Mouse (Mus musculus): Measurements from ENCODE around the gene Igsf21. TPM values are rescaled to one million over a fixed set of nuclear protein-coding genes. Genes with fewer than 3 reads are reported as not detected.

Igsf21 gene
- polyA plus RNA-seq, 1 experiment from 2014 or later, result 0.19 TPM

- 76% methylated on average over 8 of the region's 8 CpGs for WGBS
- no peak overlapping the region for H3K4me3 ChIP-seq (ENCODE audit: control insufficient read depth in 1 of 2, insufficient read depth in 1 of 2, low read depth in 1 of 2, low read length in 2 of 2)
- no peaks in the 10 kb centered on the region for H3K4me1 ChIP-seq (ENCODE audit: control insufficient read depth in 2 of 2, insufficient read depth in 2 of 2, low read length in 2 of 2)
- H3K9me3 ChIP-seq (ENCODE audit: control insufficient read depth, low read length), result no peaks in the 10 kb centered on the region
- H3K4me2 ChIP-seq (ENCODE audit: low read length), result no peak overlapping the region
- H3K27ac ChIP-seq (replicated peaks in 1 of 2; ENCODE audit: control insufficient read depth in 1 of 2, insufficient read depth in 1 of 2, low read depth in 2 of 2, low read length in 2 of 2), result no peak overlapping the region
- 0 out of 2 replicates have a peak, but pooled peaks cover 1% of the 10 kb centered on the region for H3K27me3 ChIP-seq (ENCODE audit: control insufficient read depth, insufficient read depth, low read length)
- no peak overlapping the region for H3K9ac ChIP-seq (ENCODE audit: low read length)
- no peak for ATAC-seq (ENCODE audit: insufficient number of reproducible peaks, insufficient read depth, low FRiP score, low read depth)
- no peaks in the 10 kb centered on the region for H3K36me3 ChIP-seq (ENCODE audit: control insufficient read depth, insufficient read depth, low read length)
These were observed 169.0 kb downstream of the Igsf21 start for GRCm38 (mm10) chr4:140077615-140078014.

GRCm38 (mm10) chr4:140076852-140077563, 169.6 kb downstream of the Igsf21 start:
- no peaks in the 10 kb centered on the region for H3K4me1 ChIP-seq (ENCODE audit: control insufficient read depth in 2 of 2, insufficient read depth in 2 of 2, low read length in 2 of 2)
- H3K27ac ChIP-seq (replicated peaks in 1 of 2; ENCODE audit: control insufficient read depth in 1 of 2, insufficient read depth in 1 of 2, low read depth in 2 of 2, low read length in 2 of 2), result no peak overlapping the region
- WGBS, result 71% methylated on average over 12 of the region's 12 CpGs
- H3K9ac ChIP-seq (ENCODE audit: low read length), result no peak overlapping the region
- peaks cover 7% of the 10 kb centered on the region; the same call in 1 of the 2 replicates for H3K27me3 ChIP-seq (ENCODE audit: control insufficient read depth, insufficient read depth, low read length)
- H3K36me3 ChIP-seq (ENCODE audit: control insufficient read depth, insufficient read depth, low read length), result no peaks in the 10 kb centered on the region
- H3K9me3 ChIP-seq (ENCODE audit: control insufficient read depth, low read length), result no peaks in the 10 kb centered on the region
- H3K4me2 ChIP-seq (ENCODE audit: low read length), result no peak overlapping the region
- no peak overlapping the region for H3K4me3 ChIP-seq (ENCODE audit: control insufficient read depth in 1 of 2, insufficient read depth in 1 of 2, low read depth in 1 of 2, low read length in 2 of 2)
- no peak for ATAC-seq (ENCODE audit: insufficient number of reproducible peaks, insufficient read depth, low FRiP score, low read depth)

DNA sequence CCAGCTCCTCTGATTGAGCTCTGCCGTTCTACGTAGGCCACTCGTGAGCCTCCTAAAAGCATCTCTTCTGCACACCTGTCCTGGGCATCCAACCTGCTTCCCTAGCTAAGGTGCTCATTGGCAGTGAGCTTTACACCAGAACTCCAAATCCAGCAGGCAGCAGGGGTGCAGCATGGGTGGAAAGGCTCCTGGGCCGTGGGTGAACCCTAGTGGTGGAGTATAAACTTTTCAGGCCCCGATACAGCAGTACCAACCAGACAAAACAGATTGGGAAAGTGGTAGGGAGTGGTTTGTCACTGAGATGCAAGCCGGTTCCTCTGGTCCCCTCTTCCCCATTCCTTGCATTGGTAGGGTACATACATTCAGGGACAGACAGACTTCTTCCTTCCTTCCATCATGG, 170.2 kb downstream of the Igsf21 start:
- no peaks in the 10 kb centered on the region for H3K9me3 ChIP-seq (ENCODE audit: control insufficient read depth, low read length)
- H3K4me3 ChIP-seq (ENCODE audit: control insufficient read depth in 1 of 2, insufficient read depth in 1 of 2, low read depth in 1 of 2, low read length in 2 of 2), result no peak overlapping the region
- H3K4me2 ChIP-seq (ENCODE audit: low read length), result no peak overlapping the region
- peaks cover 13% of the 10 kb centered on the region for H3K27me3 ChIP-seq (ENCODE audit: control insufficient read depth, insufficient read depth, low read length)
- no peak for ATAC-seq (ENCODE audit: insufficient number of reproducible peaks, insufficient read depth, low FRiP score, low read depth)
- no peaks in the 10 kb centered on the region for H3K36me3 ChIP-seq (ENCODE audit: control insufficient read depth, insufficient read depth, low read length)
- H3K27ac ChIP-seq (replicated peaks in 1 of 2; ENCODE audit: control insufficient read depth in 1 of 2, insufficient read depth in 1 of 2, low read depth in 2 of 2, low read length in 2 of 2), result no peak overlapping the region
- no peak overlapping the region for H3K9ac ChIP-seq (ENCODE audit: low read length)
- WGBS, result 69% methylated on average over 6 of the region's 6 CpGs
- no peaks in the 10 kb centered on the region for H3K4me1 ChIP-seq (ENCODE audit: control insufficient read depth in 2 of 2, insufficient read depth in 2 of 2, low read length in 2 of 2)

DNA sequence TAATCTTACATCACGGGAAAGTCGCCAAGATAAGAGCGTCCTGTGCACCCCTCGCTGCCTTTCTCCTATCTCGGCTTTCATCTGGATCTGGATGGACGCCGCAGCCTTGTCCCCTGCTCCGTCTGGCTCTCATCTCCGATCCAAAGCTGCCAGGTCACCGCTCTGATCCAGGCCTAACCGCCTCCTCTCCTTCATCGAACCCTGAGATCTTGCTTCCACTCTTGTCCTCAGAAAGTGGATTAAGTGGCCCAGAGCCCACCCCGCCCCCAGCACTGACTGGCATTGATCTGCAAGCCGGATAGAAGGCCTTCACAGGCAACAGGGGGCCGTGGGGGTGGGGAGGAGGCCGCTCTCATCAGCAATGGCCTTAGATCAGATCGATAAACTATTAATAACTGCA, 175.5 kb downstream of the Igsf21 start:
- no peak overlapping the region for H3K4me2 ChIP-seq (ENCODE audit: low read length)
- H3K9ac ChIP-seq (ENCODE audit: low read length), result no peak overlapping the region
- peaks cover 11% of the 10 kb centered on the region; the same call in 1 of the 2 replicates for H3K9me3 ChIP-seq (ENCODE audit: control insufficient read depth, low read length)
- no peaks in the 10 kb centered on the region; a peak in 1 of 4 replicates for H3K4me1 ChIP-seq (ENCODE audit: control insufficient read depth in 2 of 2, insufficient read depth in 2 of 2, low read length in 2 of 2)
- no peak overlapping the region for H3K27ac ChIP-seq (replicated peaks in 1 of 2; ENCODE audit: control insufficient read depth in 1 of 2, insufficient read depth in 1 of 2, low read depth in 2 of 2, low read length in 2 of 2)
- H3K27me3 ChIP-seq (ENCODE audit: control insufficient read depth, insufficient read depth, low read length), result peaks cover 37% of the 10 kb centered on the region
- 11% methylated on average over 17 of the region's 17 CpGs for WGBS
- ATAC-seq (ENCODE audit: insufficient number of reproducible peaks, insufficient read depth, low FRiP score, low read depth), result no peak
- H3K4me3 ChIP-seq (ENCODE audit: control insufficient read depth in 1 of 2, insufficient read depth in 1 of 2, low read depth in 1 of 2, low read length in 2 of 2), result no peak overlapping the region
- H3K36me3 ChIP-seq (ENCODE audit: control insufficient read depth, insufficient read depth, low read length), result no peaks in the 10 kb centered on the region

- H3K9me3 ChIP-seq (ENCODE audit: control insufficient read depth, low read length), result peaks cover 11% of the 10 kb centered on the region; the same call in 1 of the 2 replicates
- ATAC-seq (ENCODE audit: insufficient number of reproducible peaks, insufficient read depth, low FRiP score, low read depth), result no peak
- peaks cover 37% of the 10 kb centered on the region for H3K27me3 ChIP-seq (ENCODE audit: control insufficient read depth, insufficient read depth, low read length)
- H3K4me3 ChIP-seq (ENCODE audit: control insufficient read depth in 1 of 2, insufficient read depth in 1 of 2, low read depth in 1 of 2, low read length in 2 of 2), result no peak overlapping the region
- no peaks in the 10 kb centered on the region; a peak in 1 of 4 replicates for H3K4me1 ChIP-seq (ENCODE audit: control insufficient read depth in 2 of 2, insufficient read depth in 2 of 2, low read length in 2 of 2)
- H3K4me2 ChIP-seq (ENCODE audit: low read length), result no peak overlapping the region
- H3K36me3 ChIP-seq (ENCODE audit: control insufficient read depth, insufficient read depth, low read length), result no peaks in the 10 kb centered on the region
- no peak overlapping the region for H3K27ac ChIP-seq (replicated peaks in 1 of 2; ENCODE audit: control insufficient read depth in 1 of 2, insufficient read depth in 1 of 2, low read depth in 2 of 2, low read length in 2 of 2)
- 19% methylated on average over 10 of the region's 10 CpGs for whole genome bisulfite sequencing
- no peak overlapping the region for H3K9ac ChIP-seq (ENCODE audit: low read length)
These were observed 176.3 kb downstream of the Igsf21 start for GRCm38 (mm10) chr4:140070331-140070652.

- Histone ChIP-seq H3K9me3 (ENCODE audit: control insufficient read depth, low read length) (peaks cover 11% of the 10 kb centered on the region; the same call in 1 of the 2 replicates), H3K9ac (ENCODE audit: low read length) (no peak overlapping the region), H3K36me3 (ENCODE audit: control insufficient read depth, insufficient read depth, low read length) (no peaks in the 10 kb centered on the region), H3K27me3 (ENCODE audit: control insufficient read depth, insufficient read depth, low read length) (peaks cover 37% of the 10 kb centered on the region), H3K4me1 (ENCODE audit: control insufficient read depth in 2 of 2, insufficient read depth in 2 of 2, low read length in 2 of 2) (no peaks in the 10 kb centered on the region; a peak in 1 of 4 replicates), H3K4me3 (ENCODE audit: control insufficient read depth in 1 of 2, insufficient read depth in 1 of 2, low read depth in 1 of 2, low read length in 2 of 2) (no peak overlapping the region), H3K27ac (replicated peaks in 1 of 2; ENCODE audit: control insufficient read depth in 1 of 2, insufficient read depth in 1 of 2, low read depth in 2 of 2, low read length in 2 of 2) (no peak overlapping the region), H3K4me2 (ENCODE audit: low read length) (no peak overlapping the region)
- WGBS, result 7% methylated on average over 14 of the region's 15 CpGs
- ATAC-seq (ENCODE audit: insufficient number of reproducible peaks, insufficient read depth, low FRiP score, low read depth), result no peak
These were observed 176.8 kb downstream of the Igsf21 start for GRCm38 (mm10) chr4:140069563-140070330.

DNA sequence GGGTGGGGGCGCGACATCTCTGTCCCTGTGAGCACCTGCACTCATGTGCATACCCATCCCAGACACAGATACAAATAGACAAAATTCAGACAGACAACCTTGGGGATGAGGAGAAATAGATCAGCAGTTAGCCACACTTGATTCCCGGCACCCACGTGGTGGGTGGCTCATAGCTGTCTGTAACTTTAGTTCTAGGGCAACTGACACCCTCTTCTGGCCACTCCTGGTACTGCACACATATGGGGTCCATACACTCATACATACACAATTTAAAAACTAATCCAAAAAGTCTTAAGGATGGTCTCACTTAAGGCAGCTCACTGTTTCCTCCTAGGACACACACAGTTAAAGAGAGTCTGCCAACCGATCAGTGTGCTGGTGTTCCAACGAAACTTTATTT, 178.1 kb downstream of the Igsf21 start:
- Histone ChIP-seq H3K4me2 (ENCODE audit: low read length) (no peak overlapping the region), H3K9ac (ENCODE audit: low read length) (no peak overlapping the region), H3K27ac (replicated peaks in 1 of 2; ENCODE audit: control insufficient read depth in 1 of 2, insufficient read depth in 1 of 2, low read depth in 2 of 2, low read length in 2 of 2) (no peak overlapping the region), H3K27me3 (ENCODE audit: control insufficient read depth, insufficient read depth, low read length) (peaks cover 37% of the 10 kb centered on the region), H3K36me3 (ENCODE audit: control insufficient read depth, insufficient read depth, low read length) (no peaks in the 10 kb centered on the region), H3K9me3 (ENCODE audit: control insufficient read depth, low read length) (peaks cover 11% of the 10 kb centered on the region; the same call in 1 of the 2 replicates), H3K4me1 (ENCODE audit: control insufficient read depth in 2 of 2, insufficient read depth in 2 of 2, low read length in 2 of 2) (no peaks in the 10 kb centered on the region; a peak in 1 of 4 replicates), H3K4me3 (ENCODE audit: control insufficient read depth in 1 of 2, insufficient read depth in 1 of 2, low read depth in 1 of 2, low read length in 2 of 2) (no peak overlapping the region)
- no peak for ATAC-seq (ENCODE audit: insufficient number of reproducible peaks, insufficient read depth, low FRiP score, low read depth)
- WGBS, result 90% methylated on average over 6 of the region's 6 CpGs

Data from heart, embryonic 14.5 days (tissue).